Mouse (Mus musculus): ENCODE measurements around the gene Tln2.
A peak's percentile ranks its signal among the peaks of the same experiment; 100 is the strongest.
"Not testable (repeated sequence)": the region's sequence is repeated elsewhere in the genome, so short reads cannot be mapped to it uniquely, and the experiment has no call there.

Tln2 gene

GRCm38 (mm10) chr9:67348983-67349382 is 210.5 kb downstream of the Tln2 start:
- no peak for DNase-seq

- DNase-seq: no peak
These were observed 212.3 kb downstream of the Tln2 start for GRCm38 (mm10) chr9:67347184-67347583.

GRCm38 (mm10) chr9:67331281-67331680 is 228.2 kb downstream of the Tln2 start:
- no peak for DNase-seq

- no peak for DNase-seq
These were observed 231.1 kb downstream of the Tln2 start for GRCm38 (mm10) chr9:67328451-67328850.

- DNase-seq: no peak
These were observed 237.6 kb downstream of the Tln2 start for GRCm38 (mm10) chr9:67321886-67322285.

- DNase-seq: peak; percentile 68
These were observed 244.1 kb downstream of the Tln2 start for GRCm38 (mm10) chr9:67315356-67315755.

GRCm38 (mm10) chr9:67304992-67305391 is 254.5 kb downstream of the Tln2 start:
- no peak for DNase-seq

GRCm38 (mm10) chr9:67303986-67304385 is 255.5 kb downstream of the Tln2 start:
- DNase-seq: no peak

GRCm38 (mm10) chr9:67303038-67303437 is 256.5 kb downstream of the Tln2 start:
- DNase-seq: no peak

- DNase-seq: no peak
These were observed 257.0 kb downstream of the Tln2 start for GRCm38 (mm10) chr9:67302386-67302989.

GRCm38 (mm10) chr9:67301571-67301970 is 257.9 kb downstream of the Tln2 start:
- no peak for DNase-seq

GRCm38 (mm10) chr9:67300769-67301168 is 258.7 kb downstream of the Tln2 start:
- DNase-seq: no peak

- no peak for DNase-seq
These were observed 259.2 kb downstream of the Tln2 start for GRCm38 (mm10) chr9:67300346-67300745.

- no peak for DNase-seq
These were observed 260.3 kb downstream of the Tln2 start for GRCm38 (mm10) chr9:67299164-67299563.

- DNase-seq: no peak
These were observed 262.1 kb downstream of the Tln2 start for GRCm38 (mm10) chr9:67297236-67297889.

- no peak for DNase-seq
These were observed 272.0 kb downstream of the Tln2 start for GRCm38 (mm10) chr9:67287457-67287856.

- no peak for DNase-seq
These were observed 272.7 kb downstream of the Tln2 start for GRCm38 (mm10) chr9:67286801-67287200.

- DNase-seq: no peak
These were observed 274.0 kb downstream of the Tln2 start for GRCm38 (mm10) chr9:67285544-67285943.

GRCm38 (mm10) chr9:67281812-67282211 is 277.7 kb downstream of the Tln2 start:
- DNase-seq: no peak

GRCm38 (mm10) chr9:67280311-67280710 is 279.2 kb downstream of the Tln2 start:
- not testable (repeated sequence) for DNase-seq

- DNase-seq: no peak
These were observed 283.1 kb downstream of the Tln2 start for GRCm38 (mm10) chr9:67276446-67276845.

- no peak for DNase-seq
These were observed 285.2 kb downstream of the Tln2 start for GRCm38 (mm10) chr9:67274296-67274695.

GRCm38 (mm10) chr9:67273362-67273761 is 286.1 kb downstream of the Tln2 start:
- no peak for DNase-seq

- no peak for DNase-seq
These were observed 288.8 kb downstream of the Tln2 start for GRCm38 (mm10) chr9:67270734-67271133.

GRCm38 (mm10) chr9:67270061-67270595 is 289.4 kb downstream of the Tln2 start:
- DNase-seq: no peak

Data from right cerebral cortex, postnatal 4 days (tissue).